Mouse (Mus musculus): ENCODE data around the gene Duox2. TPM values are rescaled to one million over a fixed set of nuclear protein-coding genes. Genes with fewer than 3 reads are reported as not detected.
"Not testable (repeated sequence)": the region's sequence is repeated elsewhere in the genome, so short reads cannot be mapped to it uniquely, and the experiment has no call there.

The Duox2 gene
- total RNA-seq (2014; rRNA removed) (0.07 TPM in 1 of 2 replicates, not detected in the other), polyA plus RNA-seq (2012; rRNA removed) (0.02 and 0.04 TPM in 2 replicates)

- Histone ChIP-seq H3K27me3 (ENCODE audit: control insufficient read depth, insufficient read depth, low read length) (peaks cover 40% of the 10 kb centered on the region), H3K79me2 (ENCODE audit: control insufficient read depth, insufficient read depth, low read length) (no peaks in the 10 kb centered on the region), H3K27ac (replicated peaks; ENCODE audit: insufficient read depth, low read depth, low read length) (no peak within 1 kb of the TSS), H3K36me3 (ENCODE audit: control insufficient read depth, insufficient read depth, low read length) (no peaks in the 10 kb centered on the region), H3K4me1 (ENCODE audit: control insufficient read depth, insufficient read depth, low read length) (peaks cover 15% of the 10 kb centered on the region), H3K9ac (ENCODE audit: low read depth, low read length) (no peak within 1 kb of the TSS), H3K4me3 (ENCODE audit: insufficient read depth, low read depth, low read length) (no peak within 1 kb of the TSS; the same call in 1 of the 2 replicates)
- no peak for DNase-seq (ENCODE audit: extremely low read depth, low read depth, low spot score)
- TF ChIP-seq POLR2A (IDR thresholded peaks at IDR 0.05; ENCODE audit: extremely low read depth, insufficient read depth, low read length) (no peak), CTCF (IDR thresholded peaks at IDR 0.05; ENCODE audit: low read depth, low read length) (no peak)
- 8% methylated on average over 13 of the region's 13 CpGs for WGBS
Measured at GRCm38 (mm10) chr2:122298096-122298499, at the start of gene Duox2. TSS of gene Duox2 (minus strand) at chr2:122298449.

- no peak for TF ChIP-seq CTCF (IDR thresholded peaks at IDR 0.05; ENCODE audit: low read depth, low read length)
- no peak for TF ChIP-seq POLR2A (IDR thresholded peaks at IDR 0.05; ENCODE audit: extremely low read depth, insufficient read depth, low read length)
- no peak overlapping the region for H3K4me3 ChIP-seq (ENCODE audit: insufficient read depth, low read depth, low read length)
- DNase-seq (ENCODE audit: extremely low read depth, low read depth, low spot score), result no peak
- H3K27ac ChIP-seq (replicated peaks; ENCODE audit: insufficient read depth, low read depth, low read length), result no peak overlapping the region
- peaks cover 4% of the 10 kb centered on the region for H3K4me1 ChIP-seq (ENCODE audit: control insufficient read depth, insufficient read depth, low read length)
- whole genome bisulfite sequencing, result 89% methylated on average over 3 of the region's 3 CpGs
- no peaks in the 10 kb centered on the region for H3K36me3 ChIP-seq (ENCODE audit: control insufficient read depth, insufficient read depth, low read length)
- H3K79me2 ChIP-seq (ENCODE audit: control insufficient read depth, insufficient read depth, low read length), result no peaks in the 10 kb centered on the region
- H3K27me3 ChIP-seq (ENCODE audit: control insufficient read depth, insufficient read depth, low read length), result no peaks in the 10 kb centered on the region
- H3K9ac ChIP-seq (ENCODE audit: low read depth, low read length), result no peak overlapping the region
Measured at GRCm38 (mm10) chr2:122347257-122347656, 49.0 kb upstream of the Duox2 start.

GRCm38 (mm10) chr2:122346164-122346563, 47.9 kb upstream of the Duox2 start:
- not testable (repeated sequence) for H3K27me3 ChIP-seq (ENCODE audit: control insufficient read depth, insufficient read depth, low read length); H3K36me3 ChIP-seq (ENCODE audit: control insufficient read depth, insufficient read depth, low read length); DNase-seq (ENCODE audit: extremely low read depth, low read depth, low spot score); H3K79me2 ChIP-seq (ENCODE audit: control insufficient read depth, insufficient read depth, low read length); H3K27ac ChIP-seq (replicated peaks; ENCODE audit: insufficient read depth, low read depth, low read length); H3K4me3 ChIP-seq (ENCODE audit: insufficient read depth, low read depth, low read length); H3K9ac ChIP-seq (ENCODE audit: low read depth, low read length); H3K4me1 ChIP-seq (ENCODE audit: control insufficient read depth, insufficient read depth, low read length)
- WGBS, result 83% methylated on average over 6 of the region's 6 CpGs

GRCm38 (mm10) chr2:122345106-122345893, 47.1 kb upstream of the Duox2 start:
- Histone ChIP-seq H3K27me3 (ENCODE audit: control insufficient read depth, insufficient read depth, low read length) (no peaks in the 10 kb centered on the region), H3K4me3 (ENCODE audit: insufficient read depth, low read depth, low read length) (no peak overlapping the region), H3K79me2 (ENCODE audit: control insufficient read depth, insufficient read depth, low read length) (no peaks in the 10 kb centered on the region), H3K9ac (ENCODE audit: low read depth, low read length) (no peak overlapping the region), H3K36me3 (ENCODE audit: control insufficient read depth, insufficient read depth, low read length) (no peaks in the 10 kb centered on the region), H3K27ac (replicated peaks; ENCODE audit: insufficient read depth, low read depth, low read length) (no peak overlapping the region), H3K4me1 (ENCODE audit: control insufficient read depth, insufficient read depth, low read length) (peaks cover 4% of the 10 kb centered on the region)
- WGBS, result 90% methylated on average over 6 of the region's 6 CpGs
- no peak for TF ChIP-seq POLR2A (IDR thresholded peaks at IDR 0.05; ENCODE audit: extremely low read depth, insufficient read depth, low read length)
- TF ChIP-seq CTCF (IDR thresholded peaks at IDR 0.05; ENCODE audit: low read depth, low read length), result no peak
- DNase-seq (ENCODE audit: extremely low read depth, low read depth, low spot score), result no peak

- no peak overlapping the region for H3K4me3 ChIP-seq (ENCODE audit: insufficient read depth, low read depth, low read length)
- no peaks in the 10 kb centered on the region for H3K27me3 ChIP-seq (ENCODE audit: control insufficient read depth, insufficient read depth, low read length)
- no peaks in the 10 kb centered on the region for H3K4me1 ChIP-seq (ENCODE audit: control insufficient read depth, insufficient read depth, low read length)
- H3K9ac ChIP-seq (ENCODE audit: low read depth, low read length), result no peak overlapping the region
- no peaks in the 10 kb centered on the region for H3K36me3 ChIP-seq (ENCODE audit: control insufficient read depth, insufficient read depth, low read length)
- H3K79me2 ChIP-seq (ENCODE audit: control insufficient read depth, insufficient read depth, low read length), result no peaks in the 10 kb centered on the region
- WGBS, result 70% methylated on average over 21 of the region's 21 CpGs
- H3K27ac ChIP-seq (replicated peaks; ENCODE audit: insufficient read depth, low read depth, low read length), result no peak overlapping the region
- TF ChIP-seq CTCF (IDR thresholded peaks at IDR 0.05; ENCODE audit: low read depth, low read length) (no peak), POLR2A (IDR thresholded peaks at IDR 0.05; ENCODE audit: extremely low read depth, insufficient read depth, low read length) (no peak)
- DNase-seq (ENCODE audit: extremely low read depth, low read depth, low spot score), result no peak
Measured at GRCm38 (mm10) chr2:122337291-122337690, 39.0 kb upstream of the Duox2 start.

GRCm38 (mm10) chr2:122334170-122334569, 35.9 kb upstream of the Duox2 start:
- Histone ChIP-seq H3K36me3 (ENCODE audit: control insufficient read depth, insufficient read depth, low read length) (no peaks in the 10 kb centered on the region), H3K27ac (replicated peaks; ENCODE audit: insufficient read depth, low read depth, low read length) (no peak overlapping the region), H3K79me2 (ENCODE audit: control insufficient read depth, insufficient read depth, low read length) (no peaks in the 10 kb centered on the region), H3K9ac (ENCODE audit: low read depth, low read length) (no peak overlapping the region), H3K27me3 (ENCODE audit: control insufficient read depth, insufficient read depth, low read length) (no peaks in the 10 kb centered on the region), H3K4me1 (ENCODE audit: control insufficient read depth, insufficient read depth, low read length) (no peaks in the 10 kb centered on the region), H3K4me3 (ENCODE audit: insufficient read depth, low read depth, low read length) (no peak overlapping the region)
- WGBS, result 73% methylated on average over 3 of the region's 3 CpGs
- TF ChIP-seq CTCF (IDR thresholded peaks at IDR 0.05; ENCODE audit: low read depth, low read length) (no peak), POLR2A (IDR thresholded peaks at IDR 0.05; ENCODE audit: extremely low read depth, insufficient read depth, low read length) (no peak)
- no peak for DNase-seq (ENCODE audit: extremely low read depth, low read depth, low spot score)

Measured in liver, adult 2 months (tissue).